Mouse (Mus musculus): Measurements from ENCODE around the gene Ube2h.

GRCm38 (mm10) chr6:30228921-30229320 is 75.4 kb downstream of the Ube2h start:
- no peak for TF ChIP-seq POLR2A (IDR thresholded peaks at IDR 0.05; ENCODE audit: insufficient read length, low read depth)
- TF ChIP-seq MAX (IDR thresholded peaks at IDR 0.05; ENCODE audit: low read depth), result no peak
